Mouse (Mus musculus) kidney, adult 10 weeks (tissue): ENCODE data around the gene Olfr295. TPM values are rescaled to one million over a fixed set of nuclear protein-coding genes. Genes with fewer than 3 reads are reported as not detected.

ENCODE experiments used
- polyA plus RNA-seq: library from polyadenylated mRNA; stranded (reverse); fragments of 350-450 nt; fragmentation: Illumina TruSeq; extraction: RNeasy Lipid Tissue Mini Kit (QIAGEN cat#74804); gene quantifications from one replicate; pipeline ENCODE4 v1.2.3, GENCODE M21; 2014; ENCODE audit warnings: low read depth, low replicate concordance

Gene Olfr295
- not detected for polyA plus RNA-seq

GRCm38 (mm10) chr7:86583562-86583961 lies at the start of gene Olfr295:
Olfr295 (plus strand) TSS chr7:86583862.

DNA sequence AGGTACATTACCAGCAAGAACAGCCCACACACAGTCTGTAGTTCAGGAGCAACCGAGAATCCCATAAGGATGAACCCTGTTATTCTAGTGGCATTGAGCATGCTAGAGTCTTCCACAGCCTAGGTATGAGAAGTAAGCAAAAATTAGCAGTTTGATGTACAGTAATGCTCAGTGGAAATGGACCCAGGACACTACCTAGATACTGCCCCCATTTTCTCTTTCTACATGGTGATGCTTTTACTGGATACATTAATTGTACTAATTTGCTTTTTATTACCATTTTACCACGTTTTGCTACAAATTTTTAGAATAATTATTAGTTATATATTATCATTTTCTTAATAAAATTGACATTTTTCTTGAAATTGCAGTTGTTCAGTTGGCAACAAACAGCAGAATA lies 32.9 kb downstream of the Olfr295 start, which contains the start of gene Olfr294:
TSS of gene Olfr294 (minus strand) at position 101 of the 400 bp plus-strand sequence.

Other genes starting within 250 kb of the Olfr295 start
- gene Olfr307, start 246.3 kb upstream of the Olfr295 start, polyA plus RNA-seq = not detected
- gene Olfr305, start 216.9 kb upstream of the Olfr295 start, polyA plus RNA-seq = not detected
- not detected for gene Olfr304, start 197.2 kb upstream of the Olfr295 start, polyA plus RNA-seq
- not detected for gene Olfr303, start 186.1 kb upstream of the Olfr295 start, polyA plus RNA-seq
- gene Olfr301, start 180.0 kb upstream of the Olfr295 start, polyA plus RNA-seq = not detected
- gene Olfr299, start 123.9 kb upstream of the Olfr295 start, polyA plus RNA-seq = not detected
- not detected for gene Olfr298, start 91.4 kb upstream of the Olfr295 start, polyA plus RNA-seq
- not detected for gene Olfr297, start 63.9 kb upstream of the Olfr295 start, polyA plus RNA-seq
- gene Olfr294, start 32.8 kb downstream of the Olfr295 start, polyA plus RNA-seq = not detected
- gene Olfr293, start 65.2 kb downstream of the Olfr295 start, polyA plus RNA-seq = not detected
- not detected for gene Olfr292, start 104.5 kb downstream of the Olfr295 start, polyA plus RNA-seq
- 466 TPM for gene Folh1, start 192.1 kb downstream of the Olfr295 start, polyA plus RNA-seq
- 0.28 TPM for gene Vmn2r77, start 211.2 kb downstream of the Olfr295 start, polyA plus RNA-seq